Mouse (Mus musculus) hindlimb bud, embryonic 11.5 days (tissue): ENCODE results near the gene Zfp174.
"Not testable (repeated sequence)": the region's sequence is repeated elsewhere in the genome, so short reads cannot be mapped to it uniquely, and the experiment has no call there.

Experiments
- DNase-seq: peaks from one replicate; pipeline ENCODE4 v3.0.0-alpha.2; 2012; ENCODE audit warnings: low read depth, low spot score; ENCODE audit errors: extremely low spot score

Gene Zfp174

DNA sequence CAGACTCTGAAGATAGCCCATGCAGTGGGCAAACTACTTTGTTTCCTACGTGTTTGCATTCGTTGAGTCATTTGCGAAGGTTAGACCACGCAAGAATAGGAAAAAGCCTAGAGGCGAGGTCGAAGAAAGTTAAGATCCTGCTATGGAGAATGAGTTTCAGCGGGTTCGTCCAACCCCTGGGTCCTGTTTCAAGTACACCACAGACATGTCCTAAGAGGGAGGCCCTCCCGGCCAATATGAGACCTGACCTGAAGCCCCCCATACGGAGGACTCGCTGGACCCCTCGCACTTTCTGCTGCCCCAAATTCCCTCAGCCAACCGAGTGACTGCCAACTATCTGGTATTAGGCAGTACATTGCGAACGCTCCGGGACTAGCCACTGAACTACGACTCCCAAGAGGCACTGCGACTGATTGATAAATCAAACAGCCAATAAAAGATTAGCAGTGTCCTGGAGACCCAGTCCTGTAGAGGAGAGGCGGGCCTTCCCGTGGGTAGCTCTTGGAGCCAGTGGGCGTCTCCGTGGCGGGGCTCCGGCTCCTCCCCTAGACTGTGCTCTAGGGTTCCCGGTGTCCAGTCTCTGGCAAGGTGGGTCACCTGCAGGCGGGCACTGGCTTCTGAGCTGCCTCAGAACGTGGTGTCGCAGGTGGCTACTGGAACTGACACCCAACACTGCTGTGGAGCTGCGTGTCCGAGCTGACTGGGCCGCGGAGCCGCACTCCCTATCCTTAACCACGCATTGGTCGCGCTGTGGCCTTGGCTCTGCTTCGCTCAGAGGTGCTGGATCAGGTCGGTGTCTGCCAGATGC lies at the start of gene Zfp174:
Gene Zfp174, plus strand, starts transcription at position 558 of the 808 bp plus-strand sequence.
- DNase-seq, result peak; percentile 86

GRCm38 (mm10) chr16:3808176-3808575 lies 38.9 kb upstream of the Zfp174 start:
- DNase-seq, result no peak

GRCm38 (mm10) chr16:3814667-3815066 lies 32.4 kb upstream of the Zfp174 start:
- DNase-seq, result not testable (repeated sequence)

DNA sequence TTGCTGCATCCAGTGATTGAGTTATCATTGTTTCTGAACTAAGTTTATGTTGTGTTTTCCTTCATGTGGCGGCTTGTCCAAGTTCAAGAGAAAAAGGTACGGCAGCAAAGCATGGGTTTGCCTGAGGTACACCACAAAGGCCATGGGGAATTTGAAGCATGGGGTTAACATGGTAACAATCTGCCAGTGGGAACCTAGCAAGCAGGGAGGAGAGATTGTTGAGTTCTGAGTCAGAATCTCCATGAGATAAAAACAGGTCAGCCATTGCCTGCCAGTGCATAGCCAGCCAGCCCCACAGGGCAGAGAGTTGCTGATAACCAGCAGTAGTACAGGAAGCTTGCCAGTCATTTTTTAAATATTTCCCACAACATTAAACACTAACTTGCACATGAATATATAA lies 26.9 kb upstream of the Zfp174 start:
- DNase-seq, result no peak

GRCm38 (mm10) chr16:3828021-3828420 lies 19.0 kb upstream of the Zfp174 start:
- DNase-seq, result no peak

DNA sequence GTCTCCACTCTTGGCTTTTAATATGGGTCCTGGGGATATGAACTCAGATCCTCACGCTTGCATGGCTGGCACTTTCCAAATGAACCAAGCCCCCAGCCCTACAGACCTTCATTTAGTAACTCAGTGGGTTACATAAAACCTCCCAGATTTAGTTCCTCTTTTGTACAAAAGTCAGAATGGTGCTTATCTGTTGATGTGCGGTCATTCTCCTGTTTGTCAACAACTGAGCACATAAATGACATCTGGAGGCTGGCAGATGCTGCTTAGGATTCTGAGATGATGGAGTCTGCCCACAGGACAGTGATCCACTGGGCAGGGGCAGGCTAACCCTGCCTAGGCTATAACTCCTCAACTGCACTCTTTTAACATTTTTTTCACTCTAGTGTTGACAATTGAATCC lies 17.3 kb upstream of the Zfp174 start:
- DNase-seq, result no peak

- DNase-seq, result no peak
Observed at GRCm38 (mm10) chr16:3830588-3831109, 16.4 kb upstream of the Zfp174 start, which contains the start of gene Olfr15. Olfr15 (plus strand) TSS chr16:3830878.

DNA sequence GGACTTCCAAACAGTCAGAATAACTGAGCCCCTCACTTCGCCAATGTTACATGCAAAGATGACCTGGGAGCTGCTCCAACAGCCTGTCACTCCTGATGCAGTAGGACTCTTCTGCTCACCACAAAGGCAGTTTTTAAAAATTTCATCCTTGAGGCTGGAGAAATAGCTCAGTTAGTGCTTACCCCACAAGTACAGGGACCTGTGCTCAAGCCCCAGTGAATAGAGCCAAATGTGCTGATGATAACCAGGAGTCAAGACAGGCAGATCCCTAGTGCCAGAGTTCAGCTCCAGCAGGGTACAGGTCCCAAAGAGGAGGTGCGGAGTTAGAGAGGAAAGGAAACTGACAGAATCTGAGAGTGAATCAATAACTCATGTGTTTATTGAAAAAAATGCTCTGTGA lies 11.6 kb upstream of the Zfp174 start:
- no peak for DNase-seq

DNA sequence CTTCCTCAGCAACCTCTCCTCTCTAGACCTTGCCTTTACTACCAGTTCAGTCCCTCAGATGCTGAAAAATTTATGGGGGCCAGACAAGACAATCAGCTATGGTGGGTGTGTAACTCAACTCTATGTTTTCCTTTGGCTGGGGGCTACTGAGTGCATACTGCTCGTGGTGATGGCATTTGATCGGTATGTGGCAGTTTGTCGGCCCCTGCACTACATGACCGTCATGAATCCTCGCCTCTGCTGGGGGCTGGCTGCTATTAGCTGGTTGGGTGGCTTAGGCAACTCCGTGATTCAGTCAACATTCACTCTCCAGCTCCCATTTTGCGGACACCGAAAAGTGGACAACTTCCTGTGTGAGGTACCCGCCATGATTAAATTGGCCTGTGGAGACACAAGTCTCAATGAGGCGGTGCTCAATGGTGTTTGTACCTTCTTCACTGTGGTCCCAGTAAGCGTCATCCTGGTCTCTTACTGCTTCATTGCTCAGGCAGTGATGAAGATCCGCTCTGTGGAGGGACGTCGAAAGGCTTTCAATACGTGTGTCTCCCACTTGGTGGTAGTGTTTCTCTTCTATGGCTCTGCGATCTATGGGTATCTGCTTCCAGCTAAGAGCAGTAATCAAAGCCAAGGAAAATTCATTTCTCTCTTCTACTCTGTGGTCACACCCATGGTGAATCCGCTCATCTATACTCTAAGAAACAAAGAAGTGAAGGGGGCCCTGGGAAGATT lies 7.7 kb upstream of the Zfp174 start:
- no peak for DNase-seq

DNA sequence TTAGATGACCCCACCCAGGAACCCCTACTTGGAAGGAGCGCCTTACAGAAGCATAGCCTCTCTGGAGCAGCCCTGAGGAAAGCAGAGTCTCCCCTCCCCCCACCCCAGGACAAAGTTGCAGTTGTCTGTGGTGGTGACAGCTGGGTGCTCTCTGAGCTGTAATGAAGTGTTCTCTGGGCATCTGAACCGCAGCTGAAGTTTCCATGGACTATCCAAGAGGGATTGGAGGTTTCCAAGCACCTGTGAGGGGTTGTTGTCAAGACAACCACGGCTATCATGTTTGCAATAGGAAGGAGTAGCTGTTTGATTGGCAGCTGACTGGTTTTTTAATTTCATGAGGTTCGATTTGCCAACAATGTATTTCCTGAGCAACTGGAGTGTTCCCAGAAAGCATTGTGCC lies 4.1 kb upstream of the Zfp174 start:
- DNase-seq, result no peak

- DNase-seq, result no peak
Observed at GRCm38 (mm10) chr16:3843796-3844195, 3.3 kb upstream of the Zfp174 start.

DNA sequence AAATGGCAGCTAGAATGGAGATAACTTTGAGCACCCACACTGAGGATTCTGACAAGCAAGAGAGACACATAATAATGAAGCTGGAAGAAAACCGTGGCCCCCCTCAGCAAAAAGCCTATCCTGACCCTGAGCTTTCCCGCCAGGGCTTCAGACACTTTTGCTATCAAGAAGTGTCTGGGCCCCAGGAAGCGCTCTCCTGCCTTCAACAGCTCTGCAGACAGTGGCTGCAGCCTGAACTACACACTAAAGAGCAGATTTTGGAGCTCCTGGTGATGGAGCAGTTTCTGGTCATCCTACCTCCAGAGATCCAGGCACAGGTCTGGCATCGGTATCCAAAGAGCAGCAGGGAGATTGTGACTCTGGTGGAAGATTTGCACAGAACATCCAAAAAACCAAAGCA lies 803 bp downstream of the Zfp174 start:
- no peak for DNase-seq

DNA sequence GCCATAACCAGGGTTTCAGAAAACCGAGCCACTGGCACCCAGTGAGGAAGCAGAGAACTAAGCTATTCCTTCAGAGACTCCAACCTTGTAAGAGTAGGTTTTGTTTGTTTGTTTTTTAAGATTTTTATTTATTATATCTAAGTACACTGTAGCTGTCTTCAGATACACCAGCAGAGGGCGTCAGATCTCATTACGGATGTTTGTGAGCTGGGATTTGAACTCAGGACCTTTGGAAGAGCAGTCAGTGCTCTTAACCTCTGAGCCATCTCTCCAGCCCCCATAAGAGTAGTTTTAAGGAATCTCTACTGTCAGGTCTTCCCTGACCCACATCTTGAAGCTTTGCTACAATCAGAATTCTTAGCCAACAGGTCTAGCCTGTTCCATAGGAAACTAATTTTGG lies 1.3 kb downstream of the Zfp174 start:
- no peak for DNase-seq

DNA sequence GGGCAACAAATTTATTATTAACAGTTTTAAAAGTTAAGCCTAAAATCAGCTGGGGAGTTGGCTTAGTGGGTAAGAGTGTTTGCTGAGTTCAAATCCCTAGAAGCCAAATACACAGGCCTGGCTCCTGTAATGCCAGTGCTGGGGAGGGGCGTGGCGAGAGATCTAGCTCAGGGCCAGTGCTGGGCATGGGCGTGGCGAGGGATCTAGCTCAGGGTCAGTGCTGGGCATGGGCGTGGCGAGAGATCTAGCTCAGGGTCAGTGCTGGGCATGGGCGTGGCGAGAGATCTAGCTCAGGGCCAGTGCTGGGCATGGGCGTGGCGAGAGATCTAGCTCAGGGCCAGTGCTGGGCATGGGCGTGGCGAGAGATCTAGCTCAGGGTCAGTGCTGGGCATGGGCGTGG lies 4.2 kb downstream of the Zfp174 start:
- DNase-seq, result not testable (repeated sequence)

- DNase-seq, result no peak
Observed at GRCm38 (mm10) chr16:3852586-3852985, 5.5 kb downstream of the Zfp174 start.

DNA sequence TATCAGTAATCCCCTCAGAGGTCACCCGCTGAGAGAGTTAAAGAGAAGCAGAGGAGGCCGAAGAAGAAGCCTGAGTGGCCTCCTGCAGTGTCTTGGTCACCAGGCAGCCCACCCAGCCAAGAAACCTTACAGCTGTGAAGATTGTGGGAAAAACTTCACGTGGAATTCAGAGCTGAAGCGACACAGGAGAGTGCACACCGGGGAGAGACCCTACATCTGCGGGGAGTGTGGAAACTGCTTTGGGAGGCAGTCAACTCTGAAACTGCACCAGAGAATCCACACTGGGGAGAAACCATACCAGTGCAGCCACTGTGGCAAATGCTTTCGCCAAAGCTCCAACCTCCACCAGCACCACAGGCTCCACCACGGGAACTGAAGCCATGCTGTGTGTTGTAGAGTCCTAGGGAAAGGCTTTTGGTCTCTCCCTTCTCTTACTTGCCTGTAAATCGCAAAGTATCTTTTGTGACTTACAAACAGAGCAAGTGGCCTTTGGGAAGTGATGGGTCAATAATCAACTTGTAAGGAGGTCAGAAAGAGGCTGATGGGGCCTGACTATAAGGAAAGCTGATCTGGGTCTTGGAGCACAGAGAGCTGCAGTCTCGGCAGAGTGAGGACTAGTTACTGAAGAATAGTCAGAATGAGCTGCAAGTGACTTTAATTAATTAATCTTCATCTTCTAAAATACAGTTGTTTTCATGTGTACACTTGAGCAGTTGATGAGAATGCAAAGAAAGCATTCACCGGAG lies 7.5 kb downstream of the Zfp174 start:
- DNase-seq, result no peak

GRCm38 (mm10) chr16:3855776-3856175 lies 8.7 kb downstream of the Zfp174 start:
- no peak for DNase-seq

- DNase-seq, result no peak
Observed at GRCm38 (mm10) chr16:3859254-3859653, 12.2 kb downstream of the Zfp174 start.

GRCm38 (mm10) chr16:3871815-3872214 lies 24.7 kb downstream of the Zfp174 start:
- DNase-seq, result no peak

GRCm38 (mm10) chr16:3872216-3873047 lies 25.4 kb downstream of the Zfp174 start, which contains the start of gene Naa60:
Naa60 (plus strand) TSS chr16:3872375.
- DNase-seq, result peak; percentile 64
